Mouse (Mus musculus): ENCODE measurements around the gene Parn. TPM values are rescaled to one million over a fixed set of nuclear protein-coding genes. Genes with fewer than 3 reads are reported as not detected.
A peak's percentile ranks its signal among the peaks of the same experiment; 100 is the strongest.
"Not testable (repeated sequence)": the region's sequence is repeated elsewhere in the genome, so short reads cannot be mapped to it uniquely, and the experiment has no call there.

Parn gene
- 10 to 100 TPM; 26.6 to 38.2 (median 37.3) TPM for polyA plus RNA-seq (2017; shearing (Covaris generic))

GRCm38 (mm10) chr16:13667878-13668343 lies at the start of gene Parn:
Gene Parn (minus strand): TSS chr16:13668170.
- ATAC-seq, result peak; percentile 83

- ATAC-seq, result no peak
Observed at GRCm38 (mm10) chr16:13716821-13717553, 49.0 kb upstream of the Parn start.

GRCm38 (mm10) chr16:13714910-13715309 lies 46.9 kb upstream of the Parn start:
- ATAC-seq, result no peak

- ATAC-seq, result no peak
Observed at GRCm38 (mm10) chr16:13704676-13705075, 36.7 kb upstream of the Parn start.

GRCm38 (mm10) chr16:13702184-13702583 lies 34.2 kb upstream of the Parn start:
- ATAC-seq, result no peak

- ATAC-seq, result no peak
Observed at GRCm38 (mm10) chr16:13698998-13699397, 31.0 kb upstream of the Parn start.

GRCm38 (mm10) chr16:13678601-13679319 lies 10.8 kb upstream of the Parn start:
- ATAC-seq, result no peak

- no peak for ATAC-seq
Observed at GRCm38 (mm10) chr16:13674511-13674910, 6.5 kb upstream of the Parn start.

- ATAC-seq, result no peak
Observed at GRCm38 (mm10) chr16:13673114-13673513, 5.1 kb upstream of the Parn start.

- peak; percentile 62 for ATAC-seq
Observed at GRCm38 (mm10) chr16:13672386-13672898, 4.5 kb upstream of the Parn start.

- peak; percentile 71 for ATAC-seq
Observed at GRCm38 (mm10) chr16:13671685-13672385, 3.9 kb upstream of the Parn start, which contains the start of the genes Bfar and 3110001I22Rik. Gene Bfar (plus strand): TSS chr16:13671858. Gene 3110001I22Rik (plus strand): TSS chr16:13671929.

GRCm38 (mm10) chr16:13670896-13671295 lies 2.9 kb upstream of the Parn start:
- ATAC-seq, result not testable (repeated sequence)

GRCm38 (mm10) chr16:13669282-13669681 lies 1.3 kb upstream of the Parn start:
- no peak for ATAC-seq

GRCm38 (mm10) chr16:13668402-13669108 lies 585 bp upstream of the Parn start:
- ATAC-seq, result no peak

GRCm38 (mm10) chr16:13660736-13661135 lies 7.2 kb downstream of the Parn start:
- no peak for ATAC-seq

- ATAC-seq, result no peak
Observed at GRCm38 (mm10) chr16:13658886-13659285, 9.1 kb downstream of the Parn start.

- ATAC-seq, result no peak
Observed at GRCm38 (mm10) chr16:13645930-13646329, 22.0 kb downstream of the Parn start.

GRCm38 (mm10) chr16:13644474-13644873 lies 23.5 kb downstream of the Parn start:
- no peak for ATAC-seq

GRCm38 (mm10) chr16:13640064-13640463 lies 27.9 kb downstream of the Parn start:
- ATAC-seq, result no peak

- no peak for ATAC-seq
Observed at GRCm38 (mm10) chr16:13639508-13639907, 28.5 kb downstream of the Parn start.

- not testable (repeated sequence) for ATAC-seq
Observed at GRCm38 (mm10) chr16:13638198-13638597, 29.8 kb downstream of the Parn start.

GRCm38 (mm10) chr16:13628345-13628744 lies 39.6 kb downstream of the Parn start:
- no peak for ATAC-seq
